Mouse (Mus musculus): Measurements from ENCODE around the gene Vps52.

DNA sequence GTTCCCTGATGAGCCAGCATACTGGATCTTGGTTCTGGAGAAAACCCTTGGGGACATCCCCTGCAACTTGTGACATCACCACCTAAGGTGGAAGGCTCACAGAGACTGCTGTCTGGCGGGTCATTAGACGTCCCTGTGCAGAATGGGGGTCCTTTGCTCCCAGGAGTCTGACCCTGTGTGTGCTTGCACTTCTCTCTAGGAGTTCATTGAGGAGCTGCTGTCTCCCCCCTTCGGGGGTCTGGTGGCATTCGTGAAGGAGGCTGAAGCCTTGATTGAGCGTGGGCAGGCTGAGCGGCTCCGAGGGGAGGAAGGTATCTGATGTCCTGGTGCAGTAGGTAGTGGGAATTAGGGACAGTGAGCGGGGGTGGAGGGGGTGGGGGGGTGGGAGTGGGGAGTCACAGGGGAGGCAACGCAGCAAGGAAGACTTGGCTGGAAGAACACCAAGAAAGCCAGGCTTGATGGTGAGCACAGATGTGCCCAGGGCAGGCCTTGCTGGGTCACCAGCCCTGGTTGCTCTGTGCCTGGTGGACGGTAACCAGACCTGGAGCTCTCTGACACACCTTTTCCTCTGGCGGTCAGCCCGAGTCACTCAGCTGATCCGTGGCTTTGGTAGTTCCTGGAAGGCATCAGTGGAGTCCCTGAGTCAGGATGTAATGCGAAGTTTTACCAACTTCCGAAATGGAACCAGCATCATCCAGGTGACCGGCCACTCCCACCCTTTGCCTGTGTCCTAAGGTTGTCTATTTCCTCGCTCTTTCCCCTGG is 9.7 kb downstream of the Vps52 start:
- no peak for TF ChIP-seq CTCF (IDR thresholded peaks at IDR 0.05; ENCODE audit: borderline replicate concordance, control insufficient read depth, extremely low read depth, insufficient read depth, low read length, poor library complexity)
- TF ChIP-seq POLR2A (IDR thresholded peaks at IDR 0.05; ENCODE audit: control insufficient read depth, extremely low read depth, insufficient read depth, low read length, poor library complexity): no peak
